In the genomic region with DNA sequence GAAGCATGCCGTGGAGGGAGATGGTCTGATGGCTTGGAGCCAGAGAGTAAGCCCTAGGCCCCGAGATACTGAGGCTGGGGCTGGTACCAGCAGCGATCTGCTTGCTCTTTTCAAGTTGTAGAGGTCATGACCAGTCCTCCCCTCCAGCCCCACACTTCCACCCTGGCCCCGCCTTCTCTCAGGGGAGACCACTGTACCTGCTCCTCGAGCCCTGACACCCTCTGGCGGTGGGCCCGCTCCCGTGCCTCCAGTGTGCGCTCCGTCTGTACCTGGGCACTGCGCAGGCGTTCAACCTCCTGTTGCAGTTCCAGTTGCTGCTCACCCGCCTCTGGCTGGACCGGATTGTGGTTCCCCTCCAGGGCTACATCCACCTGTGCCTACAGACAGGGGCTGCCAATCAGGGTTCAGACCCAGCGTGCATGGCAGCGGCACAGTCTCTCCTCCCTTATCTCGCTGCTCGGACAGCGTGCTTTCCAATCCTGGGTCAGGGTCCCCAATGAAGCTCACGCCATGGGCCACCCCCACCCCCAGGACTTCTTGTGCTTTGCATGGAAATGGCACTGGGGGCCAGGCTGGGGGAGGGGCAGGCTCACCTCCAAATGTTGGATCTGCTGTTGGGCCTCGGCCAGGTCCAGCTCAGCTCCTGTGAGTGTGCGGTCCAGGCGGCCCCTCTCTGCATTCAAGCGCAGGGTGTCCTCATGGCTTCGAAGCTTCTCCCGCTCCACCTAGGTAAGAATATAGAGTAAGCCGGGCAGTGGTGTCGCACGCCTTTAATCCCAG, we compare ENCODE assay signal across 14 mouse cellular contexts. TPM values are rescaled to one million over a fixed set of nuclear protein-coding genes. Genes with fewer than 3 reads are reported as not detected.
DNase-seq lines count a peak whose midpoint lies in the region; ATAC-seq and TF ChIP-seq lines count a peak whose summit lies in the region.
"Had no signal": no experiment of that assay in that cellular context is flagged by ENCODE, and none has a peak within 500 bp of the region (broad histone marks: within the 10 kb centered on the region; RNA-seq: fewer than 3 reads in every experiment).

No protein-coding gene starts in this region.

- H3K4me1 ChIP-seq in kidney, embryonic 15.5 days: peaks cover 48% of the 10 kb centered on the region
- H3K4me1 ChIP-seq in E14TG2a.4 (replicated peaks; ENCODE audit: low read depth, low read length): peaks cover 72% of the 10 kb centered on the region
- peaks cover 84% of the 10 kb centered on the region for H3K4me1 ChIP-seq in embryonic facial prominence, embryonic 15.5 days

- TF ChIP-seq CTCF in E14TG2a.4 (conservative IDR thresholded peaks at IDR 0.05; ENCODE audit: low read length): 0 out of 2 replicates have a peak, but pooled peaks have one; percentile 3

- 0 out of 2 replicates have a peak overlapping the region, but pooled peaks have one; percentile 18 for H3K27ac ChIP-seq in kidney, embryonic 15.5 days
- peak overlapping the region; percentile 34; the same call in 1 of the 2 replicates for H3K27ac ChIP-seq in embryonic facial prominence, embryonic 15.5 days (replicated peaks)

- no peak overlapping the region for H3K9ac ChIP-seq in kidney, embryonic 15.5 days
- no peak overlapping the region for H3K9ac ChIP-seq in embryonic facial prominence, embryonic 15.5 days

- no peak overlapping the region for H3K4me2 ChIP-seq in kidney, embryonic 15.5 days
- no peak overlapping the region for H3K4me2 ChIP-seq in embryonic facial prominence, embryonic 15.5 days (replicated peaks)
- H3K4me2 ChIP-seq: liver, embryonic 11.5 days had no signal

- H3K9me3 ChIP-seq in kidney, embryonic 15.5 days (replicated peaks): no peaks in the 10 kb centered on the region
- no peaks in the 10 kb centered on the region for H3K9me3 ChIP-seq in E14TG2a.4 (ENCODE audit: low read length)
- H3K9me3 ChIP-seq in embryonic facial prominence, embryonic 15.5 days (replicated peaks): no peaks in the 10 kb centered on the region

- ATAC-seq in kidney, embryonic 15.5 days (replicated peaks; ENCODE audit: low FRiP score): no peak
- no peak for ATAC-seq in embryonic facial prominence, embryonic 15.5 days (ENCODE audit: insufficient number of reproducible peaks, low FRiP score, low TSS enrichment, low read depth)

- no peak overlapping the region for H3K4me3 ChIP-seq in kidney, embryonic 15.5 days (replicated peaks)
- peak overlapping the region; percentile 53 for H3K4me3 ChIP-seq in E14TG2a.4 (replicated peaks; ENCODE audit: low read length)
- no peak overlapping the region for H3K4me3 ChIP-seq in embryonic facial prominence, embryonic 15.5 days (replicated peaks)

- DNase-seq in embryo, embryonic 10 days (ENCODE audit: low spot score): peak; percentile 27
- DNase-seq in embryo, embryonic 10.5 days (ENCODE audit: low spot score): no peak
- DNase-seq in kidney, postnatal 14 days: no peak
- DNase-seq in frontal cortex, postnatal 10 days (ENCODE audit: low spot score in 2 of 2): no peak
- no peak for DNase-seq in left cerebral cortex, adult 8-10 months (ENCODE audit: low spot score in 2 of 2)
- DNase-seq: embryo, embryonic 11 days; gastrocnemius, postnatal 36 days; lung, postnatal 4 days; thymus, postnatal 25 days had no signal

- no peaks in the 10 kb centered on the region for H3K27me3 ChIP-seq in kidney, embryonic 15.5 days
- no peaks in the 10 kb centered on the region for H3K27me3 ChIP-seq in E14TG2a.4 (ENCODE audit: insufficient read depth, low read length)
- H3K27me3 ChIP-seq in embryonic facial prominence, embryonic 15.5 days: no peaks in the 10 kb centered on the region

- H3K36me3 ChIP-seq in kidney, embryonic 15.5 days: peaks cover 77% of the 10 kb centered on the region
- H3K36me3 ChIP-seq in E14TG2a.4 (ENCODE audit: insufficient read depth, low read length): peaks cover 38% of the 10 kb centered on the region
- H3K36me3 ChIP-seq in embryonic facial prominence, embryonic 15.5 days: peaks cover 39% of the 10 kb centered on the region

- 73% methylated on average over 29 of the region's 29 CpGs for WGBS in kidney, embryonic 15.5 days
- WGBS in embryonic facial prominence, embryonic 15.5 days: 79% methylated on average over 29 of the region's 29 CpGs

RNA-seq across cellular contexts. Expression of gene Mfap2, which starts 7.6 kb away (rescaled TPM):
- 340 and 433 TPM in 2 replicates for polyA plus RNA-seq in kidney, embryonic 15.5 days (2015; fragmentation: Nextera tagmentation; extraction: Ambion mirVana)
- polyA plus RNA-seq in embryonic facial prominence, embryonic 15.5 days (2015; fragmentation: Nextera tagmentation; extraction: Ambion mirVana): 923 and 969 TPM in 2 replicates
- 1 to 10 TPM; 1.8 to 5.2 (median 3.3) TPM for total RNA-seq in left cerebral cortex, adult 8-10 months (2022)
- total RNA-seq: hematopoietic stem cell, adult 5-6 weeks had no signal

RNA-seq across cellular contexts. Expression of gene Atp13a2, which starts 31.2 kb away (rescaled TPM):
- 40.5 and 45.3 TPM in 2 replicates for polyA plus RNA-seq in kidney, embryonic 15.5 days (2015; fragmentation: Nextera tagmentation; extraction: Ambion mirVana)
- 47.2 and 48.1 TPM in 2 replicates for polyA plus RNA-seq in embryonic facial prominence, embryonic 15.5 days (2015; fragmentation: Nextera tagmentation; extraction: Ambion mirVana)
- 100 to 1,000 TPM; 141 to 156 (median 150) TPM for total RNA-seq in left cerebral cortex, adult 8-10 months (2022)

RNA-seq across cellular contexts. Expression of gene Crocc, which starts 42.5 kb away (rescaled TPM):
- 8.5 and 9.5 TPM in 2 replicates for polyA plus RNA-seq in kidney, embryonic 15.5 days (2015; fragmentation: Nextera tagmentation; extraction: Ambion mirVana)
- 6.9 and 7.0 TPM in 2 replicates for polyA plus RNA-seq in embryonic facial prominence, embryonic 15.5 days (2015; fragmentation: Nextera tagmentation; extraction: Ambion mirVana)
- 10 to 100 TPM; 44.2 to 69.2 (median 54.3) TPM for total RNA-seq in left cerebral cortex, adult 8-10 months (2022)

RNA-seq across cellular contexts. Expression of gene Sdhb, which starts 56.8 kb away (rescaled TPM):
- 448 and 457 TPM in 2 replicates for polyA plus RNA-seq in kidney, embryonic 15.5 days (2015; fragmentation: Nextera tagmentation; extraction: Ambion mirVana)
- polyA plus RNA-seq in embryonic facial prominence, embryonic 15.5 days (2015; fragmentation: Nextera tagmentation; extraction: Ambion mirVana): 356 and 362 TPM in 2 replicates
- 100 to 1,000 TPM; 186 to 203 (median 195) TPM for total RNA-seq in left cerebral cortex, adult 8-10 months (2022)
